Mouse (Mus musculus) midbrain, embryonic 11.5 days (tissue): ENCODE measurements around the gene Gapdh. TPM values are rescaled to one million over a fixed set of nuclear protein-coding genes. Genes with fewer than 3 reads are reported as not detected.
A peak's percentile ranks its signal among the peaks of the same experiment; 100 is the strongest.

Experiments used
- ATAC-seq: fragments of 200-750 bp; cut with Nextera tagmentation; 2 replicates; pipeline ENCODE4 v1.8.0; 2017; ENCODE audit warnings: moderate TSS enrichment, moderate library complexity; ENCODE audit not compliant: low FRiP score
- DNase-seq: peaks from one replicate; pipeline ENCODE4 v3.0.0; 2015; ENCODE audit warnings: low spot score; ENCODE audit errors: missing footprints
- H3K27ac ChIP-seq: fragments of 300-500 bp; sonication (generic); 2 replicates; pipeline ENCODE4 v1.5.1; 2014; ENCODE audit warnings: low read depth, low read length
- H3K27me3 ChIP-seq: fragments of 300-500 bp; sonication (generic); 2 replicates; pipeline ENCODE4 v1.6.1; 2014; ENCODE audit warnings: mild to moderate bottlenecking, low read length, moderate library complexity, mixed read lengths; ENCODE audit not compliant: control insufficient read depth, insufficient read depth
- H3K36me3 ChIP-seq: fragments of 300-500 bp; sonication (generic); 2 replicates; pipeline ENCODE4 v1.6.1; 2014; ENCODE audit warnings: mild to moderate bottlenecking, low read length, moderate library complexity, mixed read lengths; ENCODE audit not compliant: control insufficient read depth, insufficient read depth
- H3K4me1 ChIP-seq: fragments of 300-500 bp; sonication (generic); 2 replicates; pipeline ENCODE4 v1.6.1; 2014; ENCODE audit warnings: low read length; ENCODE audit not compliant: control insufficient read depth, insufficient read depth
- H3K4me2 ChIP-seq: fragments of 300-500 bp; sonication (generic); 2 replicates; pipeline ENCODE4 v1.6.1; 2014; ENCODE audit warnings: mild to moderate bottlenecking, moderate library complexity
- H3K4me3 ChIP-seq: fragments of 300-500 bp; sonication (generic); 2 replicates; pipeline ENCODE4 v1.5.1; 2014; ENCODE audit warnings: low read depth, low read length
- H3K9ac ChIP-seq: fragments of 300-500 bp; sonication (generic); 2 replicates; pipeline ENCODE4 v1.6.1; 2014; ENCODE audit warnings: low read length
- H3K9me3 ChIP-seq: fragments of 300-500 bp; sonication (generic); 2 replicates; pipeline ENCODE4 v1.6.1; 2016; ENCODE audit warnings: low read length; ENCODE audit not compliant: control insufficient read depth
- WGBS: fragments of 180-500 bp; shearing (Covaris S2); extraction: QIAGEN DNeasy Blood & Tissue Kit; methylation state at CpG from one replicate; pipeline ENCODE4 v1.1.7; 2014; 5-methylcytosine and 5-hydroxymethylcytosine counted together
- polyA plus RNA-seq: library from polyadenylated mRNA; unstranded; fragments of >200 nt; fragmentation: Nextera tagmentation; extraction: Ambion mirVana; gene quantifications from 2 replicates; pipeline ENCODE4 v1.2.1, GENCODE M21; 2014

The Gapdh gene
- polyA plus RNA-seq, 1 experiment from 2014 or later = 2,675 TPM

DNA sequence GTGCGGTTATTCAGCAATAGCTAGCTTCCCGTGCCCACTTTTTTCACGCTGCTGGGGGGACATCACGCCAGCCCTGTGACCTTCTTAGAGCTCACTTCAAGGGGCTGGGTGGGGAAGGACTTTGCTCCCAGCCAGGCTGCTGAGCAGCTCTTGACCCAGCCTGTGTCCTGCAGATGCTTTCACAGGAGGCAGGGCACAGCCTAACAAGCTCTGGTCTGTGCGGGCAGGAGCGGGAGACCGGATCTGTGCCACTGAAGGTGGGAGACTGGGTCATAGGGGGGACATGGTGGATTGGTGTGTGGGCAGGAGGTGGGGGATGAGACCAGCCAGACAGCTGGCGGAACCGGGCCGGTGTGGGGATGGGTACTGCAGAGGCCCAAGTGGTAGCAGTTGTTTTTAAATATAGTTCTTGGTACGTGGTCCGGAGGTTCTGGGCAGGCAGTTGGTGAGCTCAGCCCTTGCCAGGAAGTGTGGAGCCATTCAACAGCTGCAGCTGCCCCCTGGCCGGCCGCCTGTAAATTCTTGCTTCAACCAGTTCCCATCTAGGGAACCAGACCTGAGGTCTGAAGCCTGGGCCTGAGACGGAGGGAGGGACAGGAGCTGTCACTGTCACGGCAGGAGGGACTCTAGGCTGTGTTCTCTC is 17.2 kb downstream of the Gapdh start:
- H3K4me2 ChIP-seq = no peak overlapping the region
- H3K9ac ChIP-seq = no peak overlapping the region
- no peaks in the 10 kb centered on the region for H3K9me3 ChIP-seq
- H3K4me3 ChIP-seq = no peak overlapping the region
- ATAC-seq (no peak), DNase-seq (no peak)
- no peak overlapping the region for H3K27ac ChIP-seq
- H3K36me3 ChIP-seq = peaks cover 4% of the 10 kb centered on the region; the same call in 1 of the 2 replicates
- H3K27me3 ChIP-seq = no peaks in the 10 kb centered on the region
- peaks cover 31% of the 10 kb centered on the region for H3K4me1 ChIP-seq
- 86% methylated on average over 16 of the region's 16 CpGs for WGBS

DNA sequence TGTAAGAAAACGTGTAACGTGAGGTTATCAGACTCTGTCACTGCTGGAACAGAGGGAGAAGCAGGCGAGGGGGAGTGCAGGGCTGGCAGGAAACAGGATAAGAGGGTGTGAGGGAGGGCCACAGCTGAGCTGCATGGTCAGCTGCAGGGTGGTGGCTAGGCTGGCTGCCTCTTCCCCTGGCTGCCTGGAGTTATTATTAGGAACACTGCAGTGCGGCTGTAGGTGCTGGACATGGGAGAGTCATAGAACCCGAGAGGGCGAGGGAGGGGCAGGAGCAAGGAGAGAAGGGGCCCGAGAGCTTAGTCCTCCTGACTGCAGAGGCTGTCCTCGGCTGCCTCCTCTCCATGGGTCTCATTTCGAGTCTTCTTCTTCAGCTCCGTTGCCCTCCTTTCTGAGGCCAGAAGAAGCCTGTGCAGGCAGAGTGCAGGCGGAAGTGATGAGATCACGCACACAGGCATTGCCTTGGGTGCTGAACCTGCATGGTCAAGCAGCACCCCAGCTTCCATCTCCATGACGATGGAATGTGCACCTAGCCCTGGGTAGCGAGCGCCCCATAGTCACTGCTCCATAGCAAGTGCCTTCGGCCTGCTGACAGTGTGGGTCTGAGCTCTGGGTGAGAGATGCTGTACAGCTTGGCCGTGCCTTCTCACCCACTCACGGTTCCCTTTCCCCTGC is 17.9 kb downstream of the Gapdh start:
- DNase-seq (no peak), ATAC-seq (no peak)
- Histone ChIP-seq H3K4me1 (peaks cover 31% of the 10 kb centered on the region), H3K4me2 (no peak overlapping the region), H3K27me3 (no peaks in the 10 kb centered on the region), H3K4me3 (no peak overlapping the region), H3K9ac (no peak overlapping the region), H3K9me3 (no peaks in the 10 kb centered on the region), H3K36me3 (peaks cover 6% of the 10 kb centered on the region; the same call in 1 of the 2 replicates), H3K27ac (no peak overlapping the region)
- WGBS = 75% methylated on average over 18 of the region's 18 CpGs

DNA sequence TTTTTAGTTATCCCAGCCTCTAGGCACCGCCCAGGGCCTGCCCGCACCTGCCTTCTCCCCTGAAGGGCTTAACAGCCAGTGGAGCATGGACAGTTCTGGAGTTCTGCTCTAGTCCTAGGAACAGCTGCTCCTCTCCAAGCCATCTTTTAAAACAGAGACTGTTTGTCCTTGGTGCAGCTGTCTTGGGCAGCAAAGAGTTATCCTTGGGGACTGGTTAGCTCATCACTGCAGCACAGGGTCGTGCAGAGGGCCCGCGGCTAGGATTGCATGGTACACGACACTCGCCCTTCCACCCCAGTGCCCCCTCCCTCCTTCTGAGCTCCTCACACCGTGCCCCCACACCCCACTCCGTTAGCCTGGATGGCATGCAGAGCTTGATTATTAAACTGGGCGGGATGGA is 18.9 kb downstream of the Gapdh start:
- no peaks in the 10 kb centered on the region for H3K27me3 ChIP-seq
- peaks cover 4% of the 10 kb centered on the region; the same call in 1 of the 2 replicates for H3K36me3 ChIP-seq
- peak overlapping the region; percentile 93 for H3K4me2 ChIP-seq
- H3K9me3 ChIP-seq = no peaks in the 10 kb centered on the region
- WGBS = 77% methylated on average over 10 of the region's 10 CpGs
- ATAC-seq (no peak), DNase-seq (no peak)
- no peak overlapping the region for H3K27ac ChIP-seq
- H3K9ac ChIP-seq = peak overlapping the region; percentile 1; the same call in 1 of the 2 replicates
- H3K4me1 ChIP-seq = peaks cover 31% of the 10 kb centered on the region
- H3K4me3 ChIP-seq = no peak overlapping the region

DNA sequence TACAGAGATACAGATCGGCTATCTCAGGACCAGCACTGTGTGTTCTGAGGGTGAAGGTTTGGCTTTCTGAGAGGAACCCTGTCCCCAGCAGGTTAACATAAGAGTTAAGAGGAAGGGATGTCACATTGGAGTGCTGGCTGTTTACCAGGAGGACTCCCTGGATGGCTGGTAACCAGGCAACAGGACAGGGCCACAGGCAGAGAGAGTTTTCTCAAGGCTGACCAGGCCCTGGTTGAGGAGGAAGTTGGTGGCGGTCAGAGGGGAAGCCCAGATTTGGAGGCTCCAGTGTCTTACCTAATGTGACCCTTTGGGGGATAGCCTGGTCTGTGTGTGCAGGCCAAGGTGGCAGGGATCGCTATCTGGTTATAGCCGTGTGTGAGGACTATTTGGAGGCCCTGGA is 19.5 kb downstream of the Gapdh start:
- no peak overlapping the region for H3K4me3 ChIP-seq
- no peak overlapping the region for H3K27ac ChIP-seq
- 78% methylated on average over 4 of the region's 4 CpGs for WGBS
- H3K9me3 ChIP-seq = no peaks in the 10 kb centered on the region
- DNase-seq = no peak
- peak overlapping the region; percentile 1; the same call in 1 of the 2 replicates for H3K9ac ChIP-seq
- no peak for ATAC-seq
- H3K36me3 ChIP-seq = peaks cover 6% of the 10 kb centered on the region
- peaks cover 31% of the 10 kb centered on the region for H3K4me1 ChIP-seq
- no peaks in the 10 kb centered on the region for H3K27me3 ChIP-seq
- H3K4me2 ChIP-seq = peak overlapping the region; percentile 93

DNA sequence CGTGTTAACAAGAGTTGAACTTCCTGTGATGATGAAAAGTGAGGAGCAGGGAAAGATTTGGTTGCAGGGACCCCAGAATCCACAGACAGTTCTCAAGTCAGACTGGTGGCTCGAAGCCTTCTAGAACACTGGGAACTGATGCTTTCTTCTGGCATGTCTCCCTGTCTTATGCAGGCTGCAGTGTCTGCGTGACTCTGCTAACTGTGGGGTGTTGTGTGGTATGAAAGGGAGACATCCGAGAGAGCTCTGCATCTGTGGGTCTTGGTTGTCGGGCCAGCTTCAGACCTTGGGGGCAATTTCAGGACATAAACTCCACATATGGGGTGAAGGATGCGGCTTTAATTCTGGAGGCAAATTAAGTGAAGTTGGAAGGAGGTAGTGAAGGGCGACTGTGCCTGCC is 20.1 kb downstream of the Gapdh start:
- ATAC-seq (no peak), DNase-seq (no peak)
- Histone ChIP-seq H3K4me2 (peak overlapping the region; percentile 93), H3K27ac (no peak overlapping the region), H3K36me3 (peaks cover 10% of the 10 kb centered on the region), H3K4me3 (peak overlapping the region; percentile 67), H3K27me3 (no peaks in the 10 kb centered on the region), H3K4me1 (peaks cover 31% of the 10 kb centered on the region), H3K9me3 (no peaks in the 10 kb centered on the region), H3K9ac (peak overlapping the region; percentile 77)
- WGBS = 61% methylated on average over 7 of the region's 7 CpGs

DNA sequence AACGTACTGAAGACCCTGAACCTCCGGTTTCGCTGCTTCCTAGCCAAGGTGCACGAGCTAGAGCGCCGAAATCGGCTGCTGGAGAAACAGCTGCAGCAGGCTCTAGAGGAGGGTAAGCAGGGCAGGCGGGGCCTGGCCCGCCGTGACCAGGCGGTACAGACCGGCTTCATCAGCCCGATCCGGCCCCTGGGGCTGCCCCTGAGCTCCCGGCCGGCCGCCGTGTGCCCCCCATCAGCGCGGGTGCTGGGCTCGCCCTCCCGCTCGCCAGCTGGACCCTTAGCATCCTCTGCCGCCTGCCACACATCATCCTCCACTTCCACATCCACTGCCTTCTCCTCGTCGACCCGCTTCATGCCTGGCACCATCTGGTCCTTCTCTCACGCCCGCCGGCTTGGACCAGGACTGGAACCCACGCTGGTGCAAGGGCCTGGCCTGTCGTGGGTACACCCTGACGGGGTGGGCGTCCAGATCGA is 20.8 kb downstream of the Gapdh start:
- Histone ChIP-seq H3K4me3 (peak overlapping the region; percentile 67), H3K9me3 (no peaks in the 10 kb centered on the region), H3K27me3 (no peaks in the 10 kb centered on the region), H3K36me3 (peaks cover 17% of the 10 kb centered on the region), H3K4me2 (peak overlapping the region; percentile 93), H3K27ac (peak overlapping the region; percentile 90), H3K9ac (peak overlapping the region; percentile 77), H3K4me1 (peaks cover 31% of the 10 kb centered on the region)
- ATAC-seq (peak; percentile 74), DNase-seq (no peak)
- 2% methylated on average over 35 of the region's 35 CpGs for WGBS

DNA sequence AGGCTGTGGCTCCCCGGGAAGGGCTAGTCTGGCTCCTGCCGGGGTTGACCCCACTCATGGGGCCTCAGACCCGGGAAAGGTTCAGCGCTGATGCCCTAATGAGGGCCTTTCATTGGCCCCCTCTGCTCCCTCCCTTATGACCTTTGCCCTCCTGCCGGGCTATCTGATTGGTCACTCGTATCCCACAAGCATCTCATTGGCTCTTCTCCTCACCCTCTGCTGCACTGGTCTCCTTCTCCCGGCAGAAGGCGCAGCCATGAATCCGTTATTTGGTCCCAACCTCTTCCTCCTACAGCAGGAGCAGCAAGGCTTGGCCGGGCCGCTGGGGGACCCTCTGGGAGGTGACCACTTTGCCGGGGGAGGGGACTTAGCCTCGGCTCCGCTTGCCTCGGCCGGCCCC is 21.3 kb downstream of the Gapdh start, which contains the start of gene Iffo1:
Gene Iffo1, plus strand, starts transcription at position 241 of the 400 bp plus-strand sequence.
- peak; percentile 99 for DNase-seq
- Histone ChIP-seq H3K4me1 (peaks cover 31% of the 10 kb centered on the region), H3K4me2 (peak within 1 kb of the TSS; percentile 93), H3K4me3 (peak within 1 kb of the TSS; percentile 67), H3K9me3 (no peaks in the 10 kb centered on the region), H3K27me3 (no peaks in the 10 kb centered on the region), H3K36me3 (peaks cover 20% of the 10 kb centered on the region), H3K9ac (peak within 1 kb of the TSS; percentile 77), H3K27ac (peak within 1 kb of the TSS; percentile 90)
- 0% methylated on average over 16 of the region's 16 CpGs for WGBS
- peak; percentile 96 for ATAC-seq

DNA sequence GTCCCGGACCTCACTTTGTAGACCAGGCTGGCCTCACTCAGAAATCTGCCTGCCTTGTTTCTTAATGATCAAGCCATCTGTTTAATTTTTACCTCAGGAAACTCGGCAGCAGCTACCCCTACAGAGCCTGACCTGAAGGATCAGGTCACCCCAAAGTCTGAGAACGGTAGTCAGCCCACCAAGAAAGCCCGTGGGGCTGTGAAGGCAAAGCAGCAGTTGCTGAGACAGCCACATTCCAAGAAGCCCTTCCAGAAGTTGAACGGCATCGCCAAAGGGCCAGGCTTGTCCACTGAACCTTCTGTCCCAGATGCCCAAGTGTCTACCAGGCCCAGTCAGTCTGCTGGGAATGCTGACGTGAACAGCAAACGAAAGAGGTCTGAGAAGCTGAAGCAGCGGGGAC is 22.4 kb downstream of the Gapdh start:
- H3K27me3 ChIP-seq = no peaks in the 10 kb centered on the region
- ATAC-seq (no peak), DNase-seq (no peak)
- no peak overlapping the region for H3K27ac ChIP-seq
- H3K4me3 ChIP-seq = no peak overlapping the region
- H3K36me3 ChIP-seq = peaks cover 29% of the 10 kb centered on the region
- no peak overlapping the region for H3K9ac ChIP-seq
- H3K4me2 ChIP-seq = no peak overlapping the region
- no peaks in the 10 kb centered on the region for H3K9me3 ChIP-seq
- peaks cover 31% of the 10 kb centered on the region for H3K4me1 ChIP-seq
- 87% methylated on average over 9 of the region's 9 CpGs for WGBS

DNA sequence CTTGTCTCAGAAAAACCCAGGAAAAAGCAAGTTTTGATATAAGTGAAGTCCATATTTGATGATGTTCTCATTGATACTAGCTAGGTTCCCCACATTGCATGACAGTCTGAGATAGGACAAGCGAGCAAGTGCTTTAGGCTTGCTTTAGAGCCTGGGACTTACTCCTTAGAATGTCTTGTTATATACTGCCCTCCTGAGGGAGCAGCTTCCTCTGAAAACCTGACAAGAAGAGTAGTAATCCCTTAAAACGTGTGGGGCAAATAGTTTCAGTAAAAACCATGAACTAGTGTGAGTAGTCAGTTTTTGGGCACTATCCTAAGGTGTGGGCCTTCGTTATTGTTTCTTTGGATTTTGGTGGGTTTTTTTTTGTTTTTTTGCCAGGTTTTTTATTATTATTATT is 23.1 kb downstream of the Gapdh start:
- Histone ChIP-seq H3K27ac (no peak overlapping the region), H3K36me3 (peaks cover 33% of the 10 kb centered on the region), H3K9ac (no peak overlapping the region), H3K9me3 (no peaks in the 10 kb centered on the region), H3K27me3 (no peaks in the 10 kb centered on the region), H3K4me3 (no peak overlapping the region), H3K4me1 (peaks cover 28% of the 10 kb centered on the region), H3K4me2 (no peak overlapping the region)
- ATAC-seq (no peak), DNase-seq (no peak)
- WGBS = 69% methylated on average over 3 of the region's 3 CpGs
